Mouse (Mus musculus): Measurements from ENCODE around the gene Ccdc88c.

- no peak for TF ChIP-seq POLR2A (IDR thresholded peaks at IDR 0.05; ENCODE audit: low read depth, low read length)
- TF ChIP-seq CTCF (IDR thresholded peaks at IDR 0.05; ENCODE audit: borderline replicate concordance, insufficient read depth, low read length), result no peak
Observed at GRCm38 (mm10) chr12:100875553-100875952, 153.3 kb downstream of the Ccdc88c start.

Measured in embryonic fibroblast, embryonic 13.5 days (primary cell).